Mouse (Mus musculus): ENCODE measurements around the gene Uqcc2. TPM values are rescaled to one million over a fixed set of nuclear protein-coding genes. Genes with fewer than 3 reads are reported as not detected.

Gene Uqcc2
- total RNA-seq, 2 experiments from 2014 or later = 215 to 241 TPM

GRCm38 (mm10) chr17:27090068-27090467 is 43.6 kb downstream of the Uqcc2 start:
- intact Hi-C loops (cut with DNase I) = no loop called here
- DNase-seq (ENCODE audit: low spot score in 2 of 2) = no peak

GRCm38 (mm10) chr17:27087426-27087825 is 46.3 kb downstream of the Uqcc2 start:
- no peak for DNase-seq (ENCODE audit: low spot score in 2 of 2)
- intact Hi-C loops (cut with DNase I) = no loop called here

- no peak for DNase-seq (ENCODE audit: low spot score in 2 of 2)
- intact Hi-C loops (cut with DNase I) = loop anchor here (2.0 kb wide), 1 partner anchor 43 kb away; no protein-coding TSS in a partner anchor
Observed at GRCm38 (mm10) chr17:27085676-27086075, 48.0 kb downstream of the Uqcc2 start.

GRCm38 (mm10) chr17:27083601-27084000 is 50.1 kb downstream of the Uqcc2 start:
- DNase-seq (ENCODE audit: low spot score in 2 of 2) = no peak
- intact Hi-C loops (cut with DNase I) = no loop called here

GRCm38 (mm10) chr17:27082796-27083195 is 50.9 kb downstream of the Uqcc2 start:
- intact Hi-C loops (cut with DNase I) = no loop called here
- no peak for DNase-seq (ENCODE audit: low spot score in 2 of 2)

- no peak for DNase-seq (ENCODE audit: low spot score in 2 of 2)
- intact Hi-C loops (cut with DNase I) = no loop called here
Observed at GRCm38 (mm10) chr17:27081868-27082267, 51.8 kb downstream of the Uqcc2 start.

GRCm38 (mm10) chr17:27078499-27078898 is 55.2 kb downstream of the Uqcc2 start:
- no peak for DNase-seq (ENCODE audit: low spot score in 2 of 2)
- intact Hi-C loops (cut with DNase I) = no loop called here

GRCm38 (mm10) chr17:27077920-27078319 is 55.8 kb downstream of the Uqcc2 start:
- intact Hi-C loops (cut with DNase I) = no loop called here
- no peak for DNase-seq (ENCODE audit: low spot score in 2 of 2)

GRCm38 (mm10) chr17:27077133-27077532 is 56.6 kb downstream of the Uqcc2 start:
- no peak for DNase-seq (ENCODE audit: low spot score in 2 of 2)
- intact Hi-C loops (cut with DNase I) = no loop called here

- DNase-seq (ENCODE audit: low spot score in 2 of 2) = no peak
- intact Hi-C loops (cut with DNase I) = no loop called here
Observed at GRCm38 (mm10) chr17:27074849-27075745, 58.6 kb downstream of the Uqcc2 start.

GRCm38 (mm10) chr17:27074236-27074635 is 59.5 kb downstream of the Uqcc2 start:
- no peak for DNase-seq (ENCODE audit: low spot score in 2 of 2)
- intact Hi-C loops (cut with DNase I) = no loop called here

GRCm38 (mm10) chr17:27073778-27074177 is 59.9 kb downstream of the Uqcc2 start:
- DNase-seq (ENCODE audit: low spot score in 2 of 2) = no peak
- intact Hi-C loops (cut with DNase I) = no loop called here

GRCm38 (mm10) chr17:27073126-27073525 is 60.6 kb downstream of the Uqcc2 start:
- intact Hi-C loops (cut with DNase I) = no loop called here
- DNase-seq (ENCODE audit: low spot score in 2 of 2) = no peak

Small RNA genes within 50 kb of the gene (microRNA-seq; reads per million reads assigned to microRNA genes)
- gene Mir7677 = 0 reads per million in 2 experiments

Other genes with a start within 250 kb of the Uqcc2 start
- gene Kifc5b, start 216.8 kb downstream of the Uqcc2 start, total RNA-seq (2021) = 1 to 10 TPM; 3.1 to 3.9 TPM
- gene Phf1, start 200.9 kb downstream of the Uqcc2 start, total RNA-seq (2021) = 10 to 100 TPM; 24.8 to 25.0 TPM
- 100 to 1,000 TPM; 111 to 123 TPM for gene Cuta, start 194.3 kb downstream of the Uqcc2 start, total RNA-seq (2021)
- 100 to 1,000 TPM; 492 TPM for gene Syngap1, start 192.7 kb downstream of the Uqcc2 start, total RNA-seq (2021)
- 10 to 100 TPM; 17.7 to 18.8 TPM for gene Zbtb9, start 160.7 kb downstream of the Uqcc2 start, total RNA-seq (2021)
- 10 to 100 TPM; 17.0 to 17.8 TPM for gene Bak1, start 104.9 kb downstream of the Uqcc2 start, total RNA-seq (2021)
- 1 to 10 TPM; 1.9 to 2.0 TPM for gene Itpr3, start 76.6 kb downstream of the Uqcc2 start, total RNA-seq (2021)
- gene Ip6k3, start 33.9 kb upstream of the Uqcc2 start, total RNA-seq (2021) = under 1 TPM; 0.32 to 0.44 TPM
- 10 to 100 TPM; 39.9 to 44.1 TPM for gene Lemd2, start 70.6 kb upstream of the Uqcc2 start, total RNA-seq (2021)

Measured in left cerebral cortex, postnatal 25 days (tissue).